Mouse (Mus musculus): ENCODE results near the gene Psmc1. TPM values are rescaled to one million over a fixed set of nuclear protein-coding genes. Genes with fewer than 3 reads are reported as not detected.

The Psmc1 gene
- polyA plus RNA-seq, 1 experiment from 2014 or later = 320 TPM

- H3K27ac ChIP-seq (ENCODE audit: low read length) = no peak overlapping the region
- no peak overlapping the region for H3K4me2 ChIP-seq (replicated peaks; ENCODE audit: low read depth, low read length)
- no peaks in the 10 kb centered on the region for H3K27me3 ChIP-seq (ENCODE audit: insufficient read depth, low read length)
- no peaks in the 10 kb centered on the region for H3K9me3 ChIP-seq (ENCODE audit: low read length)
- 0 out of 2 replicates have a peak, but pooled peaks cover 3% of the 10 kb centered on the region for H3K4me1 ChIP-seq (ENCODE audit: insufficient read depth, low read length)
- H3K4me3 ChIP-seq (ENCODE audit: low read length) = no peak overlapping the region
- no peak overlapping the region for H3K9ac ChIP-seq (replicated peaks; ENCODE audit: low read length)
- no peak for ATAC-seq (ENCODE audit: low FRiP score, low TSS enrichment)
- WGBS = 79% methylated on average over 11 of the region's 11 CpGs
- H3K36me3 ChIP-seq (ENCODE audit: insufficient read depth, low read length) = peaks cover 79% of the 10 kb centered on the region
Observed at GRCm38 (mm10) chr12:100134395-100134936, 24.5 kb downstream of the Psmc1 start.

GRCm38 (mm10) chr12:100135117-100135516 is 25.2 kb downstream of the Psmc1 start:
- peaks cover 85% of the 10 kb centered on the region for H3K36me3 ChIP-seq (ENCODE audit: insufficient read depth, low read length)
- ATAC-seq (ENCODE audit: low FRiP score, low TSS enrichment) = no peak
- WGBS = 95% methylated on average over 3 of the region's 3 CpGs
- H3K27me3 ChIP-seq (ENCODE audit: insufficient read depth, low read length) = no peaks in the 10 kb centered on the region
- no peak overlapping the region for H3K27ac ChIP-seq (ENCODE audit: low read length)
- no peaks in the 10 kb centered on the region for H3K9me3 ChIP-seq (ENCODE audit: low read length)
- no peak overlapping the region for H3K4me2 ChIP-seq (replicated peaks; ENCODE audit: low read depth, low read length)
- H3K9ac ChIP-seq (replicated peaks; ENCODE audit: low read length) = no peak overlapping the region
- no peaks in the 10 kb centered on the region for H3K4me1 ChIP-seq (ENCODE audit: insufficient read depth, low read length)
- H3K4me3 ChIP-seq (ENCODE audit: low read length) = no peak overlapping the region

- no peak overlapping the region for H3K27ac ChIP-seq (ENCODE audit: low read length)
- no peak overlapping the region for H3K4me3 ChIP-seq (ENCODE audit: low read length)
- whole genome bisulfite sequencing = 96% methylated on average over 11 of the region's 11 CpGs
- H3K4me2 ChIP-seq (replicated peaks; ENCODE audit: low read depth, low read length) = no peak overlapping the region
- H3K4me1 ChIP-seq (ENCODE audit: insufficient read depth, low read length) = peaks cover 11% of the 10 kb centered on the region; the same call in 1 of the 2 replicates
- H3K36me3 ChIP-seq (ENCODE audit: insufficient read depth, low read length) = peaks cover 79% of the 10 kb centered on the region
- H3K9ac ChIP-seq (replicated peaks; ENCODE audit: low read length) = no peak overlapping the region
- no peaks in the 10 kb centered on the region for H3K27me3 ChIP-seq (ENCODE audit: insufficient read depth, low read length)
- H3K9me3 ChIP-seq (ENCODE audit: low read length) = no peaks in the 10 kb centered on the region
- ATAC-seq (ENCODE audit: low FRiP score, low TSS enrichment) = no peak
Observed at GRCm38 (mm10) chr12:100142848-100143523, 33.0 kb downstream of the Psmc1 start.

- H3K36me3 ChIP-seq (ENCODE audit: insufficient read depth, low read length) = peaks cover 73% of the 10 kb centered on the region
- H3K9ac ChIP-seq (replicated peaks; ENCODE audit: low read length) = no peak overlapping the region
- no peaks in the 10 kb centered on the region for H3K9me3 ChIP-seq (ENCODE audit: low read length)
- 61% methylated on average over 9 of the region's 9 CpGs for WGBS
- no peak overlapping the region for H3K4me3 ChIP-seq (ENCODE audit: low read length)
- peaks cover 11% of the 10 kb centered on the region; the same call in 1 of the 2 replicates for H3K4me1 ChIP-seq (ENCODE audit: insufficient read depth, low read length)
- peak; percentile 84; the same call in 1 of the 2 replicates for ATAC-seq (ENCODE audit: low FRiP score, low TSS enrichment)
- no peaks in the 10 kb centered on the region for H3K27me3 ChIP-seq (ENCODE audit: insufficient read depth, low read length)
- 0 out of 2 replicates have a peak overlapping the region, but pooled peaks have one; percentile 2 for H3K27ac ChIP-seq (ENCODE audit: low read length)
- H3K4me2 ChIP-seq (replicated peaks; ENCODE audit: low read depth, low read length) = no peak overlapping the region
Observed at GRCm38 (mm10) chr12:100143737-100144136, 33.8 kb downstream of the Psmc1 start.

- H3K27ac ChIP-seq (ENCODE audit: low read length) = 0 out of 2 replicates have a peak overlapping the region, but pooled peaks have one; percentile 2
Observed at GRCm38 (mm10) chr12:100144269-100144668, 34.3 kb downstream of the Psmc1 start.

GRCm38 (mm10) chr12:100152466-100152865 is 42.5 kb downstream of the Psmc1 start:
- Histone ChIP-seq H3K27me3 (ENCODE audit: insufficient read depth, low read length) (no peaks in the 10 kb centered on the region), H3K27ac (ENCODE audit: low read length) (no peak overlapping the region), H3K36me3 (ENCODE audit: insufficient read depth, low read length) (peaks cover 27% of the 10 kb centered on the region), H3K4me2 (replicated peaks; ENCODE audit: low read depth, low read length) (no peak overlapping the region), H3K4me1 (ENCODE audit: insufficient read depth, low read length) (no peaks in the 10 kb centered on the region), H3K9ac (replicated peaks; ENCODE audit: low read length) (no peak overlapping the region), H3K9me3 (ENCODE audit: low read length) (no peaks in the 10 kb centered on the region), H3K4me3 (ENCODE audit: low read length) (no peak overlapping the region)
- no peak for ATAC-seq (ENCODE audit: low FRiP score, low TSS enrichment)
- WGBS = 92% methylated on average over 7 of the region's 7 CpGs

More at GRCm38 (mm10) chr12:100144269-100144668, 34.3 kb downstream of the Psmc1 start:
- peaks cover 73% of the 10 kb centered on the region for H3K36me3 ChIP-seq (ENCODE audit: insufficient read depth, low read length)
- no peak overlapping the region for H3K4me3 ChIP-seq (ENCODE audit: low read length)
- no peak overlapping the region for H3K9ac ChIP-seq (replicated peaks; ENCODE audit: low read length)
- ATAC-seq (ENCODE audit: low FRiP score, low TSS enrichment) = peak; percentile 60; the same call in 1 of the 2 replicates
- H3K27me3 ChIP-seq (ENCODE audit: insufficient read depth, low read length) = no peaks in the 10 kb centered on the region
- no peaks in the 10 kb centered on the region for H3K9me3 ChIP-seq (ENCODE audit: low read length)
- WGBS = 46% methylated on average over 5 of the region's 5 CpGs
- no peak overlapping the region for H3K4me2 ChIP-seq (replicated peaks; ENCODE audit: low read depth, low read length)
- peaks cover 11% of the 10 kb centered on the region; the same call in 1 of the 2 replicates for H3K4me1 ChIP-seq (ENCODE audit: insufficient read depth, low read length)

- Histone ChIP-seq H3K27me3 (ENCODE audit: insufficient read depth, low read length) (no peaks in the 10 kb centered on the region), H3K9ac (replicated peaks; ENCODE audit: low read length) (peak within 1 kb of the TSS; percentile 64), H3K4me2 (replicated peaks; ENCODE audit: low read depth, low read length) (peak within 1 kb of the TSS; percentile 73), H3K4me1 (ENCODE audit: insufficient read depth, low read length) (peaks cover 5% of the 10 kb centered on the region), H3K9me3 (ENCODE audit: low read length) (no peaks in the 10 kb centered on the region), H3K36me3 (ENCODE audit: insufficient read depth, low read length) (peaks cover 3% of the 10 kb centered on the region; the same call in 1 of the 2 replicates), H3K4me3 (ENCODE audit: low read length) (peak within 1 kb of the TSS; percentile 56), H3K27ac (ENCODE audit: low read length) (peak within 1 kb of the TSS; percentile 41)
- WGBS = under 1% methylated on average over 26 of the region's 26 CpGs
- ATAC-seq (ENCODE audit: low FRiP score, low TSS enrichment) = peak; percentile 99
Observed at GRCm38 (mm10) chr12:100159261-100159975, 49.5 kb downstream of the Psmc1 start, which contains the start of gene Nrde2. Nrde2 (minus strand) TSS chr12:100159653.

GRCm38 (mm10) chr12:100164991-100165500 is 55.1 kb downstream of the Psmc1 start:
- H3K9me3 ChIP-seq (ENCODE audit: low read length) = no peaks in the 10 kb centered on the region
- no peaks in the 10 kb centered on the region for H3K4me1 ChIP-seq (ENCODE audit: insufficient read depth, low read length)
- H3K36me3 ChIP-seq (ENCODE audit: insufficient read depth, low read length) = no peaks in the 10 kb centered on the region
- H3K27me3 ChIP-seq (ENCODE audit: insufficient read depth, low read length) = no peaks in the 10 kb centered on the region
- H3K27ac ChIP-seq (ENCODE audit: low read length) = no peak overlapping the region
- H3K4me2 ChIP-seq (replicated peaks; ENCODE audit: low read depth, low read length) = no peak overlapping the region
- H3K9ac ChIP-seq (replicated peaks; ENCODE audit: low read length) = no peak overlapping the region
- no peak for ATAC-seq (ENCODE audit: low FRiP score, low TSS enrichment)
- H3K4me3 ChIP-seq (ENCODE audit: low read length) = no peak overlapping the region
- WGBS = 75% methylated on average over 7 of the region's 7 CpGs

GRCm38 (mm10) chr12:100166177-100166576 is 56.2 kb downstream of the Psmc1 start:
- no peaks in the 10 kb centered on the region for H3K9me3 ChIP-seq (ENCODE audit: low read length)
- no peaks in the 10 kb centered on the region for H3K36me3 ChIP-seq (ENCODE audit: insufficient read depth, low read length)
- H3K27ac ChIP-seq (ENCODE audit: low read length) = no peak overlapping the region
- WGBS = 21% methylated on average over 3 of the region's 3 CpGs
- no peak overlapping the region for H3K4me2 ChIP-seq (replicated peaks; ENCODE audit: low read depth, low read length)
- ATAC-seq (ENCODE audit: low FRiP score, low TSS enrichment) = no peak; the same call in 1 of the 2 replicates
- H3K9ac ChIP-seq (replicated peaks; ENCODE audit: low read length) = no peak overlapping the region
- H3K27me3 ChIP-seq (ENCODE audit: insufficient read depth, low read length) = no peaks in the 10 kb centered on the region
- no peaks in the 10 kb centered on the region for H3K4me1 ChIP-seq (ENCODE audit: insufficient read depth, low read length)
- H3K4me3 ChIP-seq (ENCODE audit: low read length) = no peak overlapping the region

Measured in kidney, embryonic 16.5 days (tissue).